Mouse (Mus musculus): ENCODE results near the gene Cd2. TPM values are rescaled to one million over a fixed set of nuclear protein-coding genes. Genes with fewer than 3 reads are reported as not detected.

Cd2 gene
- polyA plus RNA-seq, 1 experiment from 2014 or later = not detected

GRCm38 (mm10) chr3:101265561-101266091 lies 22.1 kb downstream of the Cd2 start:
- ATAC-seq (ENCODE audit: insufficient number of reproducible peaks, low FRiP score, low TSS enrichment, low read depth) = no peak
- Histone ChIP-seq H3K4me3 (no peak overlapping the region), H3K4me2 (no peak overlapping the region), H3K9me3 (no peaks in the 10 kb centered on the region), H3K27me3 (no peaks in the 10 kb centered on the region), H3K4me1 (no peaks in the 10 kb centered on the region), H3K9ac (no peak overlapping the region), H3K27ac (no peak overlapping the region), H3K36me3 (no peaks in the 10 kb centered on the region)
- 47% methylated on average over 3 of the region's 3 CpGs for WGBS

GRCm38 (mm10) chr3:101258976-101259375 lies 28.8 kb downstream of the Cd2 start:
- Histone ChIP-seq H3K9me3 (no peaks in the 10 kb centered on the region), H3K4me2 (no peak overlapping the region), H3K9ac (no peak overlapping the region), H3K27ac (no peak overlapping the region), H3K27me3 (no peaks in the 10 kb centered on the region), H3K4me3 (no peak overlapping the region), H3K4me1 (no peaks in the 10 kb centered on the region), H3K36me3 (no peaks in the 10 kb centered on the region)
- WGBS = 56% methylated on average over 2 of the region's 2 CpGs
- no peak for ATAC-seq (ENCODE audit: insufficient number of reproducible peaks, low FRiP score, low TSS enrichment, low read depth)

GRCm38 (mm10) chr3:101256090-101256489 lies 31.6 kb downstream of the Cd2 start:
- no peaks in the 10 kb centered on the region for H3K27me3 ChIP-seq
- no peak for ATAC-seq (ENCODE audit: insufficient number of reproducible peaks, low FRiP score, low TSS enrichment, low read depth)
- no peak overlapping the region for H3K4me3 ChIP-seq
- H3K36me3 ChIP-seq = no peaks in the 10 kb centered on the region
- no peak overlapping the region for H3K4me2 ChIP-seq
- no peaks in the 10 kb centered on the region for H3K9me3 ChIP-seq
- H3K4me1 ChIP-seq = no peaks in the 10 kb centered on the region
- 64% methylated on average over 8 of the region's 8 CpGs for WGBS
- no peak overlapping the region for H3K9ac ChIP-seq
- no peak overlapping the region for H3K27ac ChIP-seq

GRCm38 (mm10) chr3:101252141-101252540 lies 35.6 kb downstream of the Cd2 start:
- no peak overlapping the region for H3K4me2 ChIP-seq
- 64% methylated on average over 8 of the region's 8 CpGs for WGBS
- H3K27ac ChIP-seq = no peak overlapping the region
- no peak overlapping the region for H3K4me3 ChIP-seq
- H3K27me3 ChIP-seq = no peaks in the 10 kb centered on the region
- H3K9ac ChIP-seq = no peak overlapping the region
- no peaks in the 10 kb centered on the region for H3K36me3 ChIP-seq
- H3K9me3 ChIP-seq = no peaks in the 10 kb centered on the region
- ATAC-seq (ENCODE audit: insufficient number of reproducible peaks, low FRiP score, low TSS enrichment, low read depth) = no peak
- no peaks in the 10 kb centered on the region for H3K4me1 ChIP-seq

GRCm38 (mm10) chr3:101249846-101250245 lies 37.9 kb downstream of the Cd2 start:
- 85% methylated on average over 6 of the region's 6 CpGs for WGBS
- H3K36me3 ChIP-seq = no peaks in the 10 kb centered on the region
- no peaks in the 10 kb centered on the region for H3K4me1 ChIP-seq
- H3K4me2 ChIP-seq = no peak overlapping the region
- ATAC-seq (ENCODE audit: insufficient number of reproducible peaks, low FRiP score, low TSS enrichment, low read depth) = no peak
- no peaks in the 10 kb centered on the region for H3K9me3 ChIP-seq
- no peak overlapping the region for H3K27ac ChIP-seq
- H3K9ac ChIP-seq = no peak overlapping the region
- no peak overlapping the region for H3K4me3 ChIP-seq
- no peaks in the 10 kb centered on the region for H3K27me3 ChIP-seq

GRCm38 (mm10) chr3:101245212-101245611 lies 42.5 kb downstream of the Cd2 start:
- H3K4me2 ChIP-seq = no peak overlapping the region
- ATAC-seq (ENCODE audit: insufficient number of reproducible peaks, low FRiP score, low TSS enrichment, low read depth) = no peak
- H3K27ac ChIP-seq = no peak overlapping the region
- H3K9ac ChIP-seq = no peak overlapping the region
- no peaks in the 10 kb centered on the region for H3K36me3 ChIP-seq
- H3K9me3 ChIP-seq = no peaks in the 10 kb centered on the region
- WGBS = 78% methylated on average over 3 of the region's 3 CpGs
- no peaks in the 10 kb centered on the region for H3K4me1 ChIP-seq
- H3K4me3 ChIP-seq = no peak overlapping the region
- H3K27me3 ChIP-seq = no peaks in the 10 kb centered on the region

GRCm38 (mm10) chr3:101243002-101243401 lies 44.7 kb downstream of the Cd2 start:
- H3K4me1 ChIP-seq = 0 out of 2 replicates have a peak, but pooled peaks cover 6% of the 10 kb centered on the region
- 72% methylated on average over 2 of the region's 2 CpGs for WGBS

GRCm38 (mm10) chr3:101241866-101242265 lies 45.9 kb downstream of the Cd2 start:
- WGBS = 49% methylated on average over 3 of the region's 3 CpGs
- no peak overlapping the region for H3K4me2 ChIP-seq
- H3K4me1 ChIP-seq = peaks cover 12% of the 10 kb centered on the region

More at GRCm38 (mm10) chr3:101243002-101243401, 44.7 kb downstream of the Cd2 start:
- Histone ChIP-seq H3K27me3 (no peaks in the 10 kb centered on the region), H3K4me2 (no peak overlapping the region), H3K4me3 (no peak overlapping the region), H3K27ac (no peak overlapping the region), H3K36me3 (no peaks in the 10 kb centered on the region), H3K9ac (no peak overlapping the region), H3K9me3 (no peaks in the 10 kb centered on the region)
- no peak for ATAC-seq (ENCODE audit: insufficient number of reproducible peaks, low FRiP score, low TSS enrichment, low read depth)

GRCm38 (mm10) chr3:101240859-101241258 lies 46.9 kb downstream of the Cd2 start:
- Histone ChIP-seq H3K4me2 (no peak overlapping the region), H3K27me3 (no peaks in the 10 kb centered on the region), H3K9ac (no peak overlapping the region), H3K4me3 (no peak overlapping the region), H3K36me3 (no peaks in the 10 kb centered on the region), H3K4me1 (peaks cover 12% of the 10 kb centered on the region), H3K27ac (no peak overlapping the region), H3K9me3 (no peaks in the 10 kb centered on the region)
- no peak for ATAC-seq (ENCODE audit: insufficient number of reproducible peaks, low FRiP score, low TSS enrichment, low read depth)
- WGBS = 82% methylated on average over 9 of the region's 9 CpGs

More at GRCm38 (mm10) chr3:101241866-101242265, 45.9 kb downstream of the Cd2 start:
- Histone ChIP-seq H3K9me3 (no peaks in the 10 kb centered on the region), H3K27ac (no peak overlapping the region), H3K9ac (no peak overlapping the region), H3K4me3 (no peak overlapping the region), H3K36me3 (no peaks in the 10 kb centered on the region), H3K27me3 (no peaks in the 10 kb centered on the region)
- no peak for ATAC-seq (ENCODE audit: insufficient number of reproducible peaks, low FRiP score, low TSS enrichment, low read depth)

- Histone ChIP-seq H3K9ac (no peak overlapping the region), H3K27me3 (no peaks in the 10 kb centered on the region), H3K4me3 (no peak overlapping the region), H3K27ac (no peak overlapping the region), H3K4me2 (no peak overlapping the region), H3K4me1 (peaks cover 12% of the 10 kb centered on the region), H3K9me3 (no peaks in the 10 kb centered on the region), H3K36me3 (no peaks in the 10 kb centered on the region)
- 66% methylated on average over 4 of the region's 4 CpGs for WGBS
- no peak for ATAC-seq (ENCODE audit: insufficient number of reproducible peaks, low FRiP score, low TSS enrichment, low read depth)
Observed at GRCm38 (mm10) chr3:101239236-101239635, 48.5 kb downstream of the Cd2 start.

GRCm38 (mm10) chr3:101238695-101239094 lies 49.0 kb downstream of the Cd2 start:
- no peaks in the 10 kb centered on the region for H3K27me3 ChIP-seq
- H3K9ac ChIP-seq = no peak overlapping the region
- H3K4me2 ChIP-seq = no peak overlapping the region
- H3K27ac ChIP-seq = no peak overlapping the region
- no peaks in the 10 kb centered on the region for H3K36me3 ChIP-seq
- H3K9me3 ChIP-seq = no peaks in the 10 kb centered on the region
- ATAC-seq (ENCODE audit: insufficient number of reproducible peaks, low FRiP score, low TSS enrichment, low read depth) = no peak
- WGBS = 81% methylated on average over 6 of the region's 6 CpGs
- peaks cover 12% of the 10 kb centered on the region for H3K4me1 ChIP-seq
- H3K4me3 ChIP-seq = no peak overlapping the region

GRCm38 (mm10) chr3:101236995-101237808 lies 50.5 kb downstream of the Cd2 start:
- Histone ChIP-seq H3K27ac (no peak overlapping the region), H3K27me3 (no peaks in the 10 kb centered on the region), H3K4me2 (no peak overlapping the region), H3K9me3 (no peaks in the 10 kb centered on the region), H3K4me1 (peaks cover 12% of the 10 kb centered on the region), H3K4me3 (no peak overlapping the region), H3K9ac (no peak overlapping the region), H3K36me3 (no peaks in the 10 kb centered on the region)
- WGBS = 39% methylated on average over 16 of the region's 16 CpGs
- no peak for ATAC-seq (ENCODE audit: insufficient number of reproducible peaks, low FRiP score, low TSS enrichment, low read depth)

Data from limb, embryonic 15.5 days (tissue).